Mouse (Mus musculus) retina, postnatal 7 days (tissue): Measurements from ENCODE around the gene Bcas3.

ENCODE experiments used
- DNase-seq: peaks from one replicate; pipeline ENCODE4 v3.0.0-alpha.2; 2012; ENCODE audit warnings: low read depth, low spot score

Gene Bcas3

GRCm38 (mm10) chr11:85829520-85830440 lies 476.8 kb downstream of the Bcas3 start:
- no peak for DNase-seq

GRCm38 (mm10) chr11:85830901-85831341 lies 478.0 kb downstream of the Bcas3 start:
- DNase-seq: no peak

GRCm38 (mm10) chr11:85831656-85832230 lies 478.8 kb downstream of the Bcas3 start:
- DNase-seq: no peak

- peak; percentile 80 for DNase-seq
Observed at GRCm38 (mm10) chr11:85832231-85832924, 479.4 kb downstream of the Bcas3 start, which contains the start of gene Tbx2. Gene Tbx2, plus strand, starts transcription at chr11:85832551.

DNA sequence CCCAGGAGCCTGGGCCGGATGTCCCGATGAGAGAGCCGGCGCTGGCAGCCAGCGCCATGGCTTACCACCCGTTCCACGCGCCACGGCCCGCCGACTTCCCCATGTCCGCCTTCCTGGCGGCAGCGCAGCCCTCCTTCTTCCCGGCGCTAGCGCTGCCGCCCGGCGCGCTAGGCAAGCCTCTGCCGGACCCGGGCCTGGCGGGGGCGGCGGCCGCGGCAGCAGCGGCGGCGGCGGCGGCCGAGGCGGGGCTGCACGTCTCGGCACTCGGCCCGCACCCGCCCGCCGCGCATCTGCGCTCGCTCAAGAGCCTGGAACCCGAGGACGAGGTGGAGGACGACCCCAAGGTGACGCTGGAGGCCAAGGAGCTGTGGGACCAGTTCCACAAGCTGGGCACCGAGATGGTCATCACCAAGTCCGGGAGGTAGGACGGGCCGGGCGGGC lies 480.1 kb downstream of the Bcas3 start:
- no peak for DNase-seq

DNA sequence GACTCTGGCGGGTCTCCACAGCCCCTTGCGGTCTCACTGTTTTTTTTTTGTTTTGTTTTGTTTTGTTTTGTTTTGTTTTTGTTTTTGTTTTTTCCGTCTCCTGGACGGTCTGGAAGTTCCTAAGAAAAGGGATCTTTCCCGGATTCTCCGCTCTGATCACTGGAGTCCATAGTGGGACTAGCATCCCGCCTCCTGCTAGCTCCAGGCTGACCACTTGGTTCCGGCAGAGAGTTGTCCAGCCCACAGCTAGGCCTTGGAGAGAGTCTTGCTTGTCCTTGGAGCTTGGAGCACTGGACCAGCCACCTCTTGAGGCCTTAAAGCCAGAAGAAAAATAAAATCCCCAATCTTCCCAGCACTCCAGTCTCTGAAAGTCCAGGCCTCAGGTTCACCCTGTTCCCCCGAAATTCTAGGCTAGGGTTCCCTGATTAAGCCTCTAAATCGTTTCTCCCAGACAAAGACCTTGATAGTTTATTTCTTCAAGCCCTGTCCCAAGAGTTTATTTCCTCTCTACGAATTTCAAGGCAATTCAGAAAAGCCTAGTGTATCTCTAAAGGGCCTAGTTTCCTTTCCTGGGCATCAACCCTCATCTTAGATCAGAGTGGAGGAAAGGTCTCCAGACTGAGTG lies 480.9 kb downstream of the Bcas3 start:
- no peak for DNase-seq

GRCm38 (mm10) chr11:85834386-85834931 lies 481.5 kb downstream of the Bcas3 start:
- DNase-seq: no peak

GRCm38 (mm10) chr11:85835001-85835752 lies 482.2 kb downstream of the Bcas3 start:
- no peak for DNase-seq

DNA sequence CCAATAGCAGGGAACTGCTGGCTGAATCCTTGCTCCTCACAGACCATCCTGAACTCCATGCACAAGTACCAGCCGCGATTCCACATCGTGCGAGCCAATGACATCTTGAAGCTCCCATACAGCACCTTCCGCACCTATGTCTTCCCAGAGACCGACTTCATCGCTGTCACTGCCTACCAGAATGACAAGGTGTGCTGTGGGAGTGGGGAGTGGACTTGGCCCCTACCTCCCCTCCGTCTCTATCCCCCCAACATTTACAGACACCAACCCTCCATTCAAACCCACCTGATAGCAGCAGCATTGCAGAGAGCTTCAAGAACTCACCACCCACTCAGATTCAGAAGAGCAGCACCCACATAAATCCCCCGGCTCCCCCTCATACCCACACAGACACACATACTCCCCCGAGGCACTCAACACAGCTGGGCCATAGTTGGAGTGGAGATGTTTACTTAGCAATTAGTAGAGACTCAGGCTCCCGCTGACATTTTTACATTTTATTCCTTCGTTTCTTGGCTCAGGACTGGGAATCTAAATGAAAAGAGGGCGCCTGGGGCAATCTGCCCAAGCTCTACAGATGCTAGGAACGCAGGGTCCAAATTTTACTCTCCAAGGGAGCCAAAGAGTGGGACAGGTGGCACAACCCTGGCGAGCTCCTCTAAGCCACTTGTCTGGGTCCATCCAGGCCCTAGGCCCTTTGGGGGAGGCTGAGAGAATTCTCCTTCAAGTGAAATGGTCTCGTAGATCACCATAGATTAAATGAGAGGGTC lies 483.0 kb downstream of the Bcas3 start:
- no peak for DNase-seq

GRCm38 (mm10) chr11:85836523-85837290 lies 483.7 kb downstream of the Bcas3 start:
- no peak for DNase-seq

DNA sequence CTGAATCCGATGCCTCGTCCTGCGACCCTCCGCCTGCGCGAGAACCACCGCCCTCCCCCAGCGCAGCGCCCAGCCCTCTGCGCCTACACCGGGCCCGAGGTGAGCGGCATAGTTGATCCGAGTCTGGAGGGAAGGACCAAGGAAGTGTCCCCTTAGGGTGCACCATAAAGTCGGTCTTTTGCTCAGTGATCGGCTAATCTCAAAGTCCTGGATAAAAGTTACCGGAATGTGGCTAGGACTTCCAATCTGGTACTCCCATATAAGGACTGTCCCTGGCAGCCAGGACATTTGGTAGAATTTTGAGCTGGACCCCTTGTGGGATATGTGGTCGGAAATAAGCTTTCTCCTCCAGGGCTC lies 484.3 kb downstream of the Bcas3 start:
- no peak for DNase-seq

- no peak for DNase-seq
Observed at GRCm38 (mm10) chr11:85837648-85838423, 484.9 kb downstream of the Bcas3 start.

DNA sequence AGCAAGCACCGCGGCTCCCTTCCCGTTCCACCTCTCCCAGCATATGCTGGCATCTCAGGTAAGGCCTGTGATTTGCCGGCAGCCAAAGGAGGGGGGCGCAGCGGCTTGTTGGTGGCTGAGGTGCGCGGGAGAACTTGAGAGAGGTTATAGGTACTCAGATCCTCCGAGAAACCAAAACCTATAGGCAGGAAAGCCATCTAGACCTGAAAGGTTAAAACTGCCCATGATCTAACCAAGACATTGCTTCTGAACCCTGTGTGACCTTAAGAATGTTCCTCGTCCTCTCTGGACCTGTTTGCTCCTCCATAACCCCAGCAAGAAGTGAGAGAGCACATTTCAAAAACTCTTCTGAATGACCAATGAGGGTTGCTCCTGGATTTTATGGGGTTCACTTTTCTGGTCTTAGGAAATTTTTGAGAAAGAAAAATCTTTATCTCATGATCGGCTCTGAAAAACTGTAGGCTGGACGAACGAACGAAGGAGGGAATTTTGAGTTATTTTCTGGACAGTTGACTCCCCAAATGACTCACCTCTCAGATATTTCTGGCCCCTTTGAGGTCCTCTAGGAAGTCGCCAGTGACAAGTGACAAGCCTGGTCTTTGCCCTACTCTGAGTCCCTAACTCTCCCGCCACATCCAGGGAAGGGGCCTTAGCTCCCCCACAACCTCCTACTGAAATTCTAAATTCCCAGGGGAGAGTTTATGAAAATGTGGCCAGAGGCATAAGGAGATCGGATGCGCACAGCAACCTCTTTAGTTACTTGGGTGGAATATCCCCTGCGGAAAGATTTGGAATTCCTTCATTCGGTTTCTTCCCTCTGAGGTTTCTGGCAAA lies 485.7 kb downstream of the Bcas3 start:
- DNase-seq: no peak

GRCm38 (mm10) chr11:85839258-85840030 lies 486.5 kb downstream of the Bcas3 start:
- DNase-seq: no peak

GRCm38 (mm10) chr11:85840031-85840802 lies 487.2 kb downstream of the Bcas3 start:
- DNase-seq: no peak

DNA sequence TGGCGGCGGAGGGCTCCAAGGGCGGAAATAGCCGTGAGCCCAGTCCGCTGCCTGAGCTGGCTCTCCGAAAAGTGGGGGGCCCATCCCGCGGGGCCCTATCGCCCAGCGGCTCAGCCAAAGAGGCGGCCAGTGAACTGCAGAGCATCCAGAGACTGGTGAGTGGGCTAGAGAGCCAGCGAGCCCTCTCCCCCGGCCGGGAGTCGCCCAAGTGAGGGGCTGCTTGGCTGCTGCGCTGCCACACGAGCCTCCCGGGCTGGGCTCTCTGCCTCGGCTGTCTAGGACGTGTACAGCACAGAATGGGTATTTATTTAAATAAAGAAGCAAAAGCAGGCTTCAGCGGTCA lies 487.8 kb downstream of the Bcas3 start:
- no peak for DNase-seq
